Mouse (Mus musculus) heart, adult 2 months (tissue): ENCODE measurements around the gene Kpna7.
A peak's percentile ranks its signal among the peaks of the same experiment; 100 is the strongest.
"Not testable (repeated sequence)": the region's sequence is repeated elsewhere in the genome, so short reads cannot be mapped to it uniquely, and the experiment has no call there.

ENCODE experiments used
- CTCF ChIP-seq: fragments of 200-600 bp; IDR thresholded peaks from 2 replicates; pipeline ENCODE4 v1.8.1; 2022; ENCODE audit warnings: antibody characterized with exemption, mild to moderate bottlenecking, moderate library complexity
- EP300 ChIP-seq: fragments of 200-500 bp; IDR thresholded peaks from 2 replicates; pipeline ENCODE4 v1.6.1; 2011; ENCODE audit warnings: low read depth, low read length, control low read depth; ENCODE audit not compliant: insufficient read depth

DNA sequence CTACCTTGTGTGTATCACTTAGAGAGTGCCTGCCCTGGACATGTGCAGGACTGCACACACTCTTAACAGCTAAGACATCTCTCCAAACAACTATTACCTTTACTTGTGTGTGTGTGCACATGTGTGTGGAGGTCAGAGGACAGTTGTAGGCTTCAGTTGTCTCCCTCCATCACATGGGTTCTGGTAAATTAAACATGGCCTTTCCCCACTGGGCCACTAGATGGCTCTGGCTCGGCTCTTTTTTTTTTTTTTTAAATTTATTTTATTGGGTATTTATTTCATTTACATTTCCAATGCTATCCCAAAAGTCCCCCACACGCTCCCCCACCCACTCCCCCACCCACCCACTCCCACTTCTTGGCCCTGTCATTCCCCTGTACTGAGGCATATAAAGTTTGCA lies 67.1 kb downstream of the Kpna7 start:
- peak; percentile 37 for TF ChIP-seq CTCF
- TF ChIP-seq EP300 = not testable (repeated sequence)
